ENCODE assay signal across 18 mouse cellular contexts in the genomic region with DNA sequence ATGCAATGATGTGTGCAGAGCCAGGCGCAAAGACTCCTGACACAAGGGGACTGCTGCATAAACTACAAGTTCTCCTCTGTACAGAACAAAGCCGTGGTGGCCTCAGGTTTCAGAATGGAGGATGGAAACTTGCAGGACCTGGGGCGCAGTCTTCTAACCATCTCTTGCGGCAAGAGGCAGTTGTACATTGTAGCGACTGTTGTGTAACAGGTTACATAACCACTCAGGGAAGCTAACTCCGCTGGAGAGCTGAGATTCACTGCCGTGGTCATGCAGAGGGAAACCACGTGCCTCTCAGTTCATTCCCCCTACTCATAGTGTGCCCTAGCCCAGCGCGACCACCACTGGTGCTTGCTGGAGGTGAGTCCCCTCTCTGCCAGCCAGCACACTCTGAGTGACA. TPM values are rescaled to one million over a fixed set of nuclear protein-coding genes. Genes with fewer than 3 reads are reported as not detected.
DNase-seq lines count a peak whose midpoint lies in the region; ATAC-seq and TF ChIP-seq lines count a peak whose summit lies in the region.
"Had no signal": no experiment of that assay in that cellular context is flagged by ENCODE, and none has a peak within 500 bp of the region (broad histone marks: within the 10 kb centered on the region; RNA-seq: fewer than 3 reads in every experiment).

No protein-coding gene starts in this region.

- peak overlapping the region; percentile 31 for H3K27ac ChIP-seq in liver, embryonic 15.5 days (replicated peaks)
- H3K27ac ChIP-seq: forebrain, embryonic 10.5 days; hindbrain, embryonic 12.5 days; intestine, embryonic 15.5 days; midbrain, embryonic 10.5 days had no signal

- DNase-seq in lung, postnatal 25 days (ENCODE audit: low spot score): peak; percentile 77
- DNase-seq in lung, adult 2 months: no peak
- DNase-seq in cerebellum, postnatal 25 days: no peak
- no peak for DNase-seq in heart, postnatal 10 days
- DNase-seq: adrenal gland, postnatal 36 days; cerebellum, adult 11-12 months; gastrocnemius, postnatal 36 days; thymus, adult 2 months had no signal

- H3K27me3 ChIP-seq in liver, embryonic 15.5 days: no peaks in the 10 kb centered on the region; the same call in 1 of the 2 replicates
- H3K27me3 ChIP-seq: heart, embryonic 12.5 days; hindbrain, embryonic 12.5 days; intestine, embryonic 15.5 days had no signal

- ATAC-seq in granulocyte monocyte progenitor cell, adult 5-6 weeks (replicated peaks; ENCODE audit: poor library complexity, severe bottlenecking): peak; percentile 79
- no peak for ATAC-seq in liver, embryonic 15.5 days (ENCODE audit: insufficient read depth)
- 0 out of 2 replicates have a peak, but pooled peaks have one; percentile 16 for ATAC-seq in neutrophil, adult 5-6 weeks (ENCODE audit: extremely low read depth, insufficient number of reproducible peaks, low FRiP score, poor library complexity, severe bottlenecking)
- ATAC-seq: activated CD4-positive, CD25-positive, alpha-beta regulatory T cell, adult 4 months; intestine, embryonic 15.5 days had no signal

- peak overlapping the region; percentile 83 for H3K4me2 ChIP-seq in liver, embryonic 15.5 days
- H3K4me2 ChIP-seq: heart, embryonic 12.5 days; hindbrain, embryonic 12.5 days; intestine, embryonic 15.5 days had no signal

- TF ChIP-seq POLR2A in lung, adult 2 months (IDR thresholded peaks at IDR 0.05; ENCODE audit: borderline replicate concordance, extremely low read depth, low read depth, low read length): no peak

- no peaks in the 10 kb centered on the region for H3K36me3 ChIP-seq in liver, embryonic 15.5 days (replicated peaks)
- H3K36me3 ChIP-seq: forebrain, embryonic 10.5 days; heart, embryonic 12.5 days; hindbrain, embryonic 12.5 days; intestine, embryonic 15.5 days; midbrain, embryonic 10.5 days had no signal

- WGBS in lung, adult 2 months: 75% methylated on average over 10 of the region's 10 CpGs
- 33% methylated on average over 10 of the region's 10 CpGs for WGBS in liver, embryonic 15.5 days (ENCODE audit: insufficient replicate concordance)

- intact Hi-C loops in heart, postnatal 10 days (cut with DNase I): loop anchor here (5.0 kb wide), 1 partner anchor 83 kb away; the partner anchor contains the start of gene Scaf4

- no peak for TF ChIP-seq CTCF in lung, adult 2 months (IDR thresholded peaks at IDR 0.05; ENCODE audit: insufficient read depth, low read length)

- H3K9ac ChIP-seq in liver, embryonic 15.5 days: no peak overlapping the region
- H3K9ac ChIP-seq: heart, embryonic 12.5 days; hindbrain, embryonic 12.5 days; intestine, embryonic 15.5 days had no signal

- H3K9me3 ChIP-seq in liver, embryonic 15.5 days (replicated peaks): no peaks in the 10 kb centered on the region
- H3K9me3 ChIP-seq: forebrain, embryonic 10.5 days; heart, embryonic 12.5 days; hindbrain, embryonic 12.5 days; intestine, embryonic 15.5 days; midbrain, embryonic 10.5 days had no signal

- H3K4me1 ChIP-seq in lung, adult 2 months (ENCODE audit: control insufficient read depth, insufficient read depth, low read length): peaks cover 16% of the 10 kb centered on the region
- H3K4me1 ChIP-seq in liver, embryonic 15.5 days (replicated peaks): peaks cover 44% of the 10 kb centered on the region

- no peak overlapping the region for H3K4me3 ChIP-seq in lung, adult 2 months (replicated peaks; ENCODE audit: extremely low read depth, low read depth, low read length)
- H3K4me3 ChIP-seq in liver, embryonic 15.5 days (replicated peaks): no peak overlapping the region
- H3K4me3 ChIP-seq: forebrain, embryonic 10.5 days; heart, embryonic 12.5 days; hindbrain, embryonic 12.5 days; intestine, embryonic 15.5 days; midbrain, embryonic 10.5 days; myocyte had no signal

RNA-seq across cellular contexts. Expression of gene Sod1, which starts 21.4 kb away (rescaled TPM):
- 547 and 549 TPM in 2 replicates for polyA plus RNA-seq in lung, adult 2 months (2012; rRNA removed)
- 616 and 651 TPM in 2 replicates for total RNA-seq in granulocyte monocyte progenitor cell, adult 5-6 weeks (2014; fragmentation: Nextera tagmentation)
- total RNA-seq in granulocyte monocyte progenitor cell, adult 5-6 weeks (2017): 639 and 762 TPM in 2 replicates
- 982 and 1,104 TPM in 2 replicates for polyA plus RNA-seq in liver, embryonic 15.5 days (2015; fragmentation: Nextera tagmentation; extraction: Ambion mirVana)
- total RNA-seq in neutrophil, adult 5-6 weeks (2017): 234 and 238 TPM in 2 replicates
- 100 to 1,000 TPM; 520 to 541 TPM for total RNA-seq in heart, postnatal 10 days (2021)

RNA-seq across cellular contexts. Expression of gene Tiam1, which starts 55.6 kb away (rescaled TPM):
- polyA plus RNA-seq in lung, adult 2 months (2012; rRNA removed): 7.1 and 14.6 TPM in 2 replicates
- total RNA-seq in granulocyte monocyte progenitor cell, adult 5-6 weeks (2014; fragmentation: Nextera tagmentation): 66.1 and 76.1 TPM in 2 replicates
- 65.8 and 68.6 TPM in 2 replicates for total RNA-seq in granulocyte monocyte progenitor cell, adult 5-6 weeks (2017)
- polyA plus RNA-seq in liver, embryonic 15.5 days (2015; fragmentation: Nextera tagmentation; extraction: Ambion mirVana): 3.6 and 4.2 TPM in 2 replicates
- 6.9 and 8.8 TPM in 2 replicates for total RNA-seq in neutrophil, adult 5-6 weeks (2017)
- total RNA-seq in heart, postnatal 10 days (2021): 10 to 100 TPM; 11.4 to 12.0 TPM
